Mouse (Mus musculus) B cell, adult 62 days (primary cell): ENCODE results near the gene Tacc2. TPM values are rescaled to one million over a fixed set of nuclear protein-coding genes. Genes with fewer than 3 reads are reported as not detected.

Experiments used
- total RNA-seq: library from RNA; stranded (reverse); gene quantifications from 4 replicates; pipeline ENCODE4 v1.2.4, GENCODE M21; 2023

The Tacc2 gene
- total RNA-seq = 1.1 to 2.0 TPM (median 1.4 TPM) in 4 replicates

GRCm38 (mm10) chr7:130577388-130578003, at the start of gene Tacc2:
Tacc2 (plus strand) TSS chr7:130577438.

DNA sequence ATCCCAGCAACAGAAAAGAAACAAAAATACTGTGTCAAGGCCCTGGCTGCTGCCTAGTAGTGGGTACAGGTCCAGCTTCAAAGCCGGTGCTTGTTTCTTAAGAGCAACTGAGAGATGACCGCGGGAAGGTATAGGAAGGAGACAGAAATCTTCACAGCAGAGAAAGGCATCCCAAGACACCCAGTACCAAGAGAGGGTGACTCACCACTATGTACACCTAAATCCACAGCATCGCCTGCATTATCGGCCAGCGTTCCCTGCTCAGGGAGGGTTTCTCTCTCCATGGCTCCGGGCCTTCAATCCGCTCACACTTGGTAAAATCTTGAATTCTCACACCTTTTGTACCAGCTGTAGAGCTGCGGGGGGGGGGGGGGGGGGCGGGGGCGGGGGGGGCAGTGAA, 4.4 kb upstream of the Tacc2 start, which contains the start of gene Nsmce4a:
Nsmce4a (minus strand) TSS at position 298 of the 400 bp plus-strand sequence.

DNA sequence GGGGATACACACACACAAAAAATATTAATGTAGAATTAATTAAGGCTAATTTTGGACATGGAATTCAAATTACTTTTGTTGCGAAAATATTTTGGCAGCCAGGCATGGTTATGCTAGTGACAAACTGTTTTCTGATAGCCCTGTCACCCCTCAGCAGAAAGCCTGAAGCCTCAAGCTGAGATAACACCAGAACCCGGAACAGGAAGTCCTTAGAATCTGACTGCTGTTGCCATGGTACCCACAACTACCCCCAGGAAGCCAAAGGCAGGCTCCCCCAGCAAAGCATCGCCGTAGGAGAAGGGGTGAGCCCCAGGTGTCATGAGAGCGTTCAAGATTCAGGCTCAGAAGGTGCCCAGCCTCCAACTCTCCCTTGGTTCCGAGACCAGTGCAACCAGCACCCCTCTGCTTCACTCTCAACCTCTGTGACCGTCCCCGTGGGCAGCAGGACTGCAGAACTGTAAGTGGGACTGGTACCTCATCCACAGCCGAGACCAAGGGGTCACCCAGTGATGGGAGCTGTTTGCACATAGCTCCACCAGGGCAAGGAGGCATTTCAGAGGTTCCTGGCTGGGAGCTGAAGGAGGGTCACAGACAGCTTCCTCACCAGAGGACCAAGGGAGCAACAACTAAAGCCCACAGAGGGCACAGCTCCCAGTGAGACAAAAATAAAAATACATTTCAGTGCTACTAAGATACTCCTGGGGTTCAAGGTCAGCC, 196.8 kb downstream of the Tacc2 start, which contains the start of gene Btbd16:
Btbd16 (plus strand) TSS at position 156 of the 717 bp plus-strand sequence.

Other genes starting within 250 kb of the Tacc2 start
- gene Ate1, start 57.1 kb upstream of the Tacc2 start, total RNA-seq = 38.5 to 42.8 TPM (median 40.5 TPM) in 4 replicates
- gene Nsmce4a, start 4.3 kb upstream of the Tacc2 start, total RNA-seq = 128 to 136 TPM (median 132 TPM) in 4 replicates
- gene Btbd16, start 196.6 kb downstream of the Tacc2 start, total RNA-seq = not detected in 4 replicates